In the genomic region with DNA sequence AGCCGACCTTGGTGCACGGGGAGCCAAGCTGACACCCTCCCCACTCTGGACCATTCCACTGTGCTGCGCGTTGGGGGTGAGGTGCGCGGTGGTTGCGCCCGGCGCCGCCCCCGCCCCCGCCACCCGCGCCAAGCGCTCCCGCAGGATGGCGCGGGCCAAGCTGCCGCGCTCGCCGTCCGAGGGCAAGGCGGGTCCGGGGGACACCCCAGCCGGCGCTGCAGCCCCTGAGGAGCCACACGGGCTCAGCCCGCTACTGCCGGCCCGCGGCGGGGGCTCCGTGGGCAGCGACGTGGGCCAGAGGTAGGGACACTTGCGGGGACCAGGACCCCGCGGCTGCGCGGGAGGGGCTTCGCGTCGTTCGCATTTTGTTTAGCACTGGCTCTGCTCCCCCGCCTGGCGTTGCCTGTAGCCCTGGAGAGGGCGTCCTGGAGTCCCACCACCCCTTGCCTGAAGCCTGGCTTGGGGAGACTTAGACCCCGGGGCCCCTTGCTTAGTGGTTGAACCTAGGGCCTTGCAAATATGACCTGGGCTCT, we compare ENCODE assay signal across 8 mouse cellular contexts. TPM values are rescaled to one million over a fixed set of nuclear protein-coding genes. Genes with fewer than 3 reads are reported as not detected.
DNase-seq lines count a peak whose midpoint lies in the region; ATAC-seq lines count a peak whose summit lies in the region.

No protein-coding gene starts in this region.

- H3K27me3 ChIP-seq in kidney, embryonic 14.5 days (ENCODE audit: control insufficient read depth, insufficient read depth, low read length): peaks cover 21% of the 10 kb centered on the region
- peaks cover 27% of the 10 kb centered on the region for H3K27me3 ChIP-seq in hindbrain, embryonic 12.5 days
- no peaks in the 10 kb centered on the region for H3K27me3 ChIP-seq in midbrain, embryonic 15.5 days (replicated peaks)

- no peak for DNase-seq in kidney, postnatal 14 days
- peak; percentile 86 to 87 for DNase-seq in cerebellum, adult 18-20 months
- no peak for DNase-seq in spleen, postnatal 10 days (ENCODE audit: low spot score in 2 of 2)
- no peak for DNase-seq in embryo, embryonic 9.5 days (ENCODE audit: extremely low spot score)

- H3K4me3 ChIP-seq in kidney, embryonic 14.5 days (ENCODE audit: low read length): peak overlapping the region; percentile 35
- H3K4me3 ChIP-seq in hindbrain, embryonic 12.5 days: peak overlapping the region; percentile 49
- H3K4me3 ChIP-seq in midbrain, embryonic 15.5 days: peak overlapping the region; percentile 63

- H3K4me1 ChIP-seq in kidney, embryonic 14.5 days (ENCODE audit: control insufficient read depth, insufficient read depth, low read length): no peaks in the 10 kb centered on the region
- peaks cover 8% of the 10 kb centered on the region for H3K4me1 ChIP-seq in hindbrain, embryonic 12.5 days
- peaks cover 11% of the 10 kb centered on the region; the same call in 1 of the 2 replicates for H3K4me1 ChIP-seq in midbrain, embryonic 15.5 days

- 2% methylated on average over 43 of the region's 49 CpGs for WGBS in kidney, embryonic 14.5 days
- 4% methylated on average over 49 of the region's 49 CpGs for WGBS in hindbrain, embryonic 12.5 days
- 2% methylated on average over 49 of the region's 49 CpGs for WGBS in midbrain, embryonic 15.5 days

- peak overlapping the region; percentile 61 for H3K4me2 ChIP-seq in kidney, embryonic 14.5 days (replicated peaks; ENCODE audit: low read depth, low read length)
- peak overlapping the region; percentile 82 for H3K4me2 ChIP-seq in hindbrain, embryonic 12.5 days (replicated peaks)
- H3K4me2 ChIP-seq in midbrain, embryonic 15.5 days: peak overlapping the region; percentile 81

- no peaks in the 10 kb centered on the region for H3K9me3 ChIP-seq in kidney, embryonic 14.5 days (ENCODE audit: control insufficient read depth, low read length)
- H3K9me3 ChIP-seq in hindbrain, embryonic 12.5 days (replicated peaks): no peaks in the 10 kb centered on the region
- H3K9me3 ChIP-seq in midbrain, embryonic 15.5 days: no peaks in the 10 kb centered on the region

- no peak overlapping the region for H3K27ac ChIP-seq in kidney, embryonic 14.5 days (ENCODE audit: low read depth, low read length)
- H3K27ac ChIP-seq in hindbrain, embryonic 12.5 days: no peak overlapping the region
- 0 out of 2 replicates have a peak overlapping the region, but pooled peaks have one; percentile 31 for H3K27ac ChIP-seq in midbrain, embryonic 15.5 days

- no peaks in the 10 kb centered on the region for H3K36me3 ChIP-seq in kidney, embryonic 14.5 days (ENCODE audit: control insufficient read depth, insufficient read depth, low read length)
- H3K36me3 ChIP-seq in hindbrain, embryonic 12.5 days: no peaks in the 10 kb centered on the region
- no peaks in the 10 kb centered on the region for H3K36me3 ChIP-seq in midbrain, embryonic 15.5 days (replicated peaks)

- ATAC-seq in kidney, embryonic 14.5 days (ENCODE audit: low FRiP score, low TSS enrichment): no peak
- ATAC-seq in hindbrain, embryonic 12.5 days (ENCODE audit: low FRiP score): 0 out of 2 replicates have a peak, but pooled peaks have one; percentile 38
- peak; percentile 87 for ATAC-seq in midbrain, embryonic 15.5 days (replicated peaks)
- no peak for ATAC-seq in CD4-positive, CD25-positive, alpha-beta regulatory T cell, adult 4 months

- H3K9ac ChIP-seq in kidney, embryonic 14.5 days (ENCODE audit: low read depth, low read length): peak overlapping the region; percentile 38; the same call in 1 of the 2 replicates
- peak overlapping the region; percentile 66 for H3K9ac ChIP-seq in hindbrain, embryonic 12.5 days
- H3K9ac ChIP-seq in midbrain, embryonic 15.5 days: peak overlapping the region; percentile 70

RNA-seq across cellular contexts. Expression of a gene that starts 14.3 kb away (rescaled TPM):
- polyA plus RNA-seq in kidney, embryonic 14.5 days (2014; fragmentation: Nextera tagmentation; extraction: Ambion mirVana): 0.07 and 0.67 TPM in 2 replicates
- polyA plus RNA-seq in hindbrain, embryonic 12.5 days (2016; fragmentation: Nextera tagmentation; extraction: Ambion mirVana): 2.9 and 4.6 TPM in 2 replicates
- 14.4 and 20.7 TPM in 2 replicates for polyA plus RNA-seq in midbrain, embryonic 15.5 days (2015; fragmentation: Nextera tagmentation; extraction: Ambion mirVana)
- under 1 TPM; 0.05 to 0.24 TPM for polyA plus RNA-seq in CD4-positive, CD25-positive, alpha-beta regulatory T cell, adult 4 months (2017; shearing (Covaris generic))

RNA-seq across cellular contexts. Expression of a gene that starts 30.8 kb away (rescaled TPM):
- polyA plus RNA-seq in kidney, embryonic 14.5 days (2014; fragmentation: Nextera tagmentation; extraction: Ambion mirVana): not detected in 2 replicates
- polyA plus RNA-seq in hindbrain, embryonic 12.5 days (2016; fragmentation: Nextera tagmentation; extraction: Ambion mirVana): not detected in 2 replicates
- not detected in 2 replicates for polyA plus RNA-seq in midbrain, embryonic 15.5 days (2015; fragmentation: Nextera tagmentation; extraction: Ambion mirVana)
- under 1 TPM in 1 of 2 experiments, not detected in 1; 0.58 TPM for polyA plus RNA-seq in CD4-positive, CD25-positive, alpha-beta regulatory T cell, adult 4 months (2017; shearing (Covaris generic))

RNA-seq across cellular contexts. Expression of a gene that starts 54.8 kb away (rescaled TPM):
- polyA plus RNA-seq in kidney, embryonic 14.5 days (2014; fragmentation: Nextera tagmentation; extraction: Ambion mirVana): not detected in 2 replicates
- not detected in 2 replicates for polyA plus RNA-seq in hindbrain, embryonic 12.5 days (2016; fragmentation: Nextera tagmentation; extraction: Ambion mirVana)
- not detected in 2 replicates for polyA plus RNA-seq in midbrain, embryonic 15.5 days (2015; fragmentation: Nextera tagmentation; extraction: Ambion mirVana)
- not detected for polyA plus RNA-seq in CD4-positive, CD25-positive, alpha-beta regulatory T cell, adult 4 months (2017; shearing (Covaris generic))

Comparison
In these comparisons a context has a peak if more than half of its experiments do, and no peak if none do; other contexts are left out.
1. ATAC-seq: peak in hindbrain, embryonic 12.5 days (single experiment) and midbrain, embryonic 15.5 days (single experiment); none in kidney, embryonic 14.5 days (single experiment) and CD4-positive, CD25-positive, alpha-beta regulatory T cell, adult 4 months (single experiment).
2. DNase-seq: peak in cerebellum, adult 18-20 months (2 of 2); none in kidney, postnatal 14 days (single experiment), spleen, postnatal 10 days (0 of 2) and embryo, embryonic 9.5 days (single experiment).
3. Peak in every context shown above with its lines, with median percentiles within 50 percentile points of each other: H3K4me2 ChIP-seq, H3K4me3 ChIP-seq and H3K9ac ChIP-seq.